Mouse (Mus musculus) layer of hippocampus, adult 11-12 months (tissue): ENCODE measurements around the gene Gm17428.

Experiments
- DNase-seq: peaks from one replicate; pipeline ENCODE4 v3.0.0; 2022; ENCODE audit warnings: low spot score

The Gm17428 gene

GRCm38 (mm10) chr14:55008417-55008816, 31.7 kb downstream of the Gm17428 start:
- no peak for DNase-seq

GRCm38 (mm10) chr14:55011116-55011515, 34.4 kb downstream of the Gm17428 start:
- no peak for DNase-seq

GRCm38 (mm10) chr14:55014591-55014990, 37.9 kb downstream of the Gm17428 start:
- DNase-seq: peak; percentile 74

- peak; percentile 100 for DNase-seq
Measured at GRCm38 (mm10) chr14:55014991-55015766, 38.4 kb downstream of the Gm17428 start, which contains the start of gene Ngdn. Gene Ngdn, plus strand, starts transcription at chr14:55015454.

- DNase-seq: no peak
Measured at GRCm38 (mm10) chr14:55015767-55016111, 39.0 kb downstream of the Gm17428 start.

- no peak for DNase-seq
Measured at GRCm38 (mm10) chr14:55016876-55017275, 40.1 kb downstream of the Gm17428 start.

GRCm38 (mm10) chr14:55020394-55020793, 43.7 kb downstream of the Gm17428 start:
- DNase-seq: no peak

- DNase-seq: no peak
Measured at GRCm38 (mm10) chr14:55023011-55023410, 46.3 kb downstream of the Gm17428 start.

- peak; percentile 65 for DNase-seq
Measured at GRCm38 (mm10) chr14:55024236-55024635, 47.5 kb downstream of the Gm17428 start.

GRCm38 (mm10) chr14:55025527-55025926, 48.8 kb downstream of the Gm17428 start:
- no peak for DNase-seq
